Mouse (Mus musculus): Measurements from ENCODE around the gene Cmtm4.

Cmtm4 gene

GRCm38 (mm10) chr8:104411468-104411867 is 15.9 kb upstream of the Cmtm4 start:
- peak; percentile 78 to 86 for DNase-seq (ENCODE audit: low spot score in 2 of 2)

DNA sequence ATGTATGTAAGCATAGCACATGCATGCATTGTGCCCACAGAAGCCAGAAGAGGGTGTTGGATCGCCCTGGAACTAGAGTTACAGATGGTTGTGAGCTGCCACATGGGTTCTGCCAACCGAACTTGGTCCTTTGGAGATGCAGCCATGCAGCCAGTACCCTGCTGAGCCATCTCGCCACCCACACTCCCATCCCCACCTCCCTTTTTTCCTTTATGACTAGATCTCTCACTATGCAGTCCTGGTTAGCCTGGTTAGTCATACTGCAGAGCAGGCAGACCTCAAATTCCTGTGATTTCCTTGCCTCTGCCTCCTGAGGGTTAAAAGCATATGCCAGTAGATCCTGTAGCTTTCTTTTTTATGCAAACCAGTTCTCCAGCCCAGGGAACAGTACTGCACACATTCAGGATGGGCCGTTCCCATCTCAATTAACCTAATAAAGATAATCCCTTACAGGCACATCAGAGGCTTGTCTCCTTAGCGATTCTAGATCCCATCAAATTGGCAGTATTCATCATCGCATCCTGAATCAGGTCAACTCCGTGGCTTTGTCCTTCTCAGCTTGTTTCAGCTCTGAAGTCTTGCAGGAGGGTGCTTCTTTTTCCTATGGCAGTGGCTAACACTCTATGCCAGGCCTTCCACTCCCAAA is 15.1 kb upstream of the Cmtm4 start:
- DNase-seq (ENCODE audit: low spot score in 2 of 2) = peak; percentile 54 to 58

- no peak for DNase-seq (ENCODE audit: low spot score in 2 of 2)
Observed at GRCm38 (mm10) chr8:104408328-104409110, 12.9 kb upstream of the Cmtm4 start.

GRCm38 (mm10) chr8:104406340-104407128 is 10.9 kb upstream of the Cmtm4 start:
- no peak for DNase-seq (ENCODE audit: low spot score in 2 of 2)

GRCm38 (mm10) chr8:104405430-104406187 is 10.0 kb upstream of the Cmtm4 start:
- no peak for DNase-seq (ENCODE audit: low spot score in 2 of 2)

DNA sequence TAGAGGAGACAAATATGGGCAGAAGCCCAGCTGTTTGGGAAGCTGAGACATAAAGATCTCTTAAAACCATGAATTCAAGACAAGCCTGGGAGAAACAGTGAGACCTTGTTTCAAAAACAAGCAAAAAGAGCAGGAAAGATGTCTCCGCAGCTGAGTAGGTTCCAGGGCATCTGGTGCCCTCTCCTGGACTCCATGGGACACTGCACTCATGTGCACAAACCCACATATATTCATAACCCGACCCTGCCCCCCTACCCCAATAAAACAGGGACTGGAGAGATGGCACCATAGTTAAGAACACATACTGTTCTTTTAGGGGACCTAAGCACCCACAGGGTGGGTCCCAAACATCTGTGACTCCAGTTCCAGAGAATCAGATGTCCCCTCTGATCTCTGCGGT is 8.0 kb upstream of the Cmtm4 start:
- no peak for DNase-seq (ENCODE audit: low spot score in 2 of 2)

- DNase-seq (ENCODE audit: low spot score in 2 of 2) = peak; percentile 58 to 62
Observed at GRCm38 (mm10) chr8:104394801-104395702, 555 bp downstream of the Cmtm4 start.

DNA sequence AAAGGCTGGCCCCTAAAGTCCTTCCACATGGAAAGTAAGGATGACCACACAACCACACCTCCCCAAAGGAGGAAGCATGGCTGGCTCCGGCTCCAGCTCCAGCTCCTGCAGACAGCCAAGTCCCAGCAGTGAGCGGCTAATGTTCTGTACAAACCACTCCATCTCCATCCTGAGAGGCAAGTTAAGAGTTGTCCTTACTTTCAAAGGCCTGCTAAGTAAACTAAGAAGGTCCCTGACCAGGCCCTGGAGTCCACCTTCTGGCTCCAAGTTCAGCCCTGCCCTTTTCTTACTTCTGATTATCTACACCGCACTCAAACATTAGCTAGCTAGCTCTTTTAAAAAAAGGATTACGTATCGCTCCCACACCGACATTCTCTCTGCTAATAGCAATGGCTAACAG is 1.8 kb downstream of the Cmtm4 start:
- no peak for DNase-seq (ENCODE audit: low spot score in 2 of 2)

DNA sequence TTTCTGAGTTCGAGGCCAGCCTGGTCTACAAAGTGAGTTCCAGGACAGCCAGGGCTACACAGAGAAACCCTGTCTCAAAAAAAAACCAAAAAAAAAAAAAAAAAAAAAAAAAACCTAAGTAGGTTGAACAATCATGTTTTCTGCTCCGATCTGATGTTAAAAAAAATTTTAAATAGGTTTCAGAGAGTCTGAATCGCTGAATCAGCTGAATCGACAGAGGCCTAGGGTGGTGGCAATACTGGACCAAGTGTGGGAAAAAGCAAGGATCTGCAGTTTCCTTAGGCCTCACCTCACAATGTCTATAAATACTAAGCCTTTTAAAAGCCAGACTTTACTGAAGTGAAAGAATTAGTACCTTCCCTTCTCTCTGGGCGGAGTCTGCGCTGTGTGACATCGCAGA is 2.5 kb downstream of the Cmtm4 start:
- DNase-seq (ENCODE audit: low spot score in 2 of 2) = no peak

DNA sequence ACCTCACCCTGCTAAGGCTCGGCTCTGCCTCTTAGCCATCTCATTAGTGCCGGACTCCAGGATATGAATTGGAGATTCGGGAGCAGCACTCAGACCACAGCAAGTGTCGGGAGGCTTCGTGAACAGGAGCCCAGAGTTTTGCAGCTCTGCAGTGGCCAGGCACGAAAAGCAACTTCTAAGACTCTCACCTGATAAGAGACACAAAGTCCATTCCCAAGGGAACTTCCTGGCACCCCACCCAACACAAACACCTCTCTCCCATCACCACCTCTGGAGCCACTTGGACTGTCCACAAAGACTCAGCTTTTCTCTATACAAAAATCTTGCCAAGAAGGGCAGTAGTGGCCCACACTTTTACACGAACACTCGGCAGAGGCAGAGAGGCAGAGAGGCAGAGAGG is 5.4 kb downstream of the Cmtm4 start:
- DNase-seq (ENCODE audit: low spot score in 2 of 2) = no peak

GRCm38 (mm10) chr8:104387980-104388379 is 7.6 kb downstream of the Cmtm4 start:
- no peak for DNase-seq (ENCODE audit: low spot score in 2 of 2)

DNA sequence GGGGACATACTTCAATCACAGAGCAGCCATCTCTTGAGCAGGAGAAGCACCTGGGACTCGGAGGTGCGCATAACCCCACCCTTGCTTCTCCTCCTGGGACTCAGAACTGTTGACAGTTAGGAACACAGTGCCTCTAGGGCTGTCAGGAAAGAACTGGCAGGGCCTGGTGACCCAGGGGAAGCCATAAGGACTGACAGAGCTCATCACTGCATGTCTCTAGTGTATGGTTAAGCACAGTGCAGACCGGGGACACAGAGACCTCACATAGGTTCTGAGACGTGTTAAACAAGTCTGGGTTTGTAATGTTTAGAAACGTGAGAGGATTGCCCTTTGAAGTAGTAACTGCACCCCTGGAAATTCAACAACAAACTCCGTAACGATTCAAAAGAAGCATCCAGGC is 8.1 kb downstream of the Cmtm4 start:
- no peak for DNase-seq (ENCODE audit: low spot score in 2 of 2)

- DNase-seq (ENCODE audit: low spot score in 2 of 2) = no peak
Observed at GRCm38 (mm10) chr8:104386693-104387092, 8.9 kb downstream of the Cmtm4 start.

DNA sequence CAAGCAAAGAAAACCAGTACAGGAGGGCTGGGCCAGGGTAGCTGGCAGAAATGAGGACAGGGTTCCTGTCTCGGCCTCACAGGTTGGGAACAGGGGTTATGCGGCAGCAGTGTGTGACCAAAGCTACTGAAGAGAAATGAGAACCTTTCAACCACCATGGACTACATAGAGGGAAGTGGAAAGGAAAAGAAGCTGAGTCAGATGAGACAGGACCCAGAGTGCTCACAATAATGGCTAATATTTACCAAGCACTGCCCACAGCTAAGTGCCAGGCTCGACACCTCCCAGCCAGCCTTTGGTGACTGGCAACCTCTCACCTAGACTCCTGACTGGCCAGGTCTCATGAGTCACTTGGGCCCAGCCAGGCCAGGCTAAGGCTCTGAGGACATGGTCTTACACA is 11.6 kb downstream of the Cmtm4 start:
- no peak for DNase-seq (ENCODE audit: low spot score in 2 of 2)

DNA sequence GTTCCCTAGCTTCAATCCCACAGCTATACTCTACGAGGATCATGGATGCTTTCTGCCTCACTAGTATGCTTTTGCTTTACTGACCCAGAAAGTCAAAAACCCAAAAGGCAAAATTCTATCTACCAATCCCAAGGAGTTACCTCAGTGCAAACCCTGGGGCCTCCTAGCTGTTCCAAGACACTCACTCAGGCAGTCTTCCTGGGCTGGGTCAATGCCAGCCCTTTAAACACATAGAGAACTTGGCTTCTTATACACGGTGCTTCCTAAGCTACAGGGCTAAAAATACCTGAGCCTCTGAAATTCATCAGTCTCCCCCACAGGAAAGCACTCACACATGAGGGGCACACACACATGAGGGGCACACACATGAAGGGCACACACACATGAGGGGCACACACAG is 12.3 kb downstream of the Cmtm4 start:
- no peak for DNase-seq (ENCODE audit: low spot score in 2 of 2)

DNA sequence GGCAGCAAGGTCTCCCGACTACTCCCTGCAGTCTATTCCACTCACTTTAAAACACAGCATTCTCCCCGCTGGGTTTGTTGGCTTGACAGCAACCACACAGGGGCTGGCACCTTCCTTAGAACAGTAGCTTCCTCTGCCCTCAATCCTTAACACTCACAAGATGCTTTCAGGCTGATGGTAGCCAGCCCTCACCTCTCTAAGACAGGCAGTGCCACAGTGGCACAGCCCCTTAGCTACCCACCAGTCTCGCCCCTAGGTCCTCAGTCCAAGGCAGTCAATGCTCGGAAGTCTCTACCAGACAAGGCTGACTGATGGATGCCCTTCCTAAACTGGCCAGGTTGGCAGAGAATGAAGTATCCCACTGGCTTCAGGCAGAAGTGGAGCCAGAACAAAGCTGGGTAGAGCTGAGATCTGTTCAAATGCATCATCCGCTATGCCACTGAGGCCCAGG is 14.6 kb downstream of the Cmtm4 start:
- DNase-seq (ENCODE audit: low spot score in 2 of 2) = no peak

- no peak for DNase-seq (ENCODE audit: low spot score in 2 of 2)
Observed at GRCm38 (mm10) chr8:104380269-104380668, 15.3 kb downstream of the Cmtm4 start.

- no peak for DNase-seq (ENCODE audit: low spot score in 2 of 2)
Observed at GRCm38 (mm10) chr8:104379301-104379836, 16.2 kb downstream of the Cmtm4 start.

- no peak for DNase-seq (ENCODE audit: low spot score in 2 of 2)
Observed at GRCm38 (mm10) chr8:104376669-104377068, 18.9 kb downstream of the Cmtm4 start.

GRCm38 (mm10) chr8:104375959-104376358 is 19.6 kb downstream of the Cmtm4 start:
- no peak for DNase-seq (ENCODE audit: low spot score in 2 of 2)
